Mouse (Mus musculus) spleen, adult 2 months (tissue): ENCODE measurements around the gene Lgi4. TPM values are rescaled to one million over a fixed set of nuclear protein-coding genes. Genes with fewer than 3 reads are reported as not detected.

Experiments
- DNase-seq, 2 experiments: peaks; one replicate each; pipeline versions ENCODE4 v3.0.0 to v3.0.0-alpha.2; 2012 to 2021; ENCODE audit warnings: low spot score in 2 of 2, low read depth in 1 of 2
- H3K27ac ChIP-seq: fragments of 200-500 bp; 2 replicates; pipeline ENCODE4 v1.5.1; 2012; ENCODE audit warnings: low read length, inconsistent platforms; ENCODE audit not compliant: insufficient read depth
- H3K27me3 ChIP-seq: fragments of 200-500 bp; 2 replicates; pipeline ENCODE4 v1.6.1; 2012; ENCODE audit warnings: mild to moderate bottlenecking, moderate library complexity, low read length, inconsistent platforms; ENCODE audit not compliant: control insufficient read depth, insufficient read depth
- H3K36me3 ChIP-seq: fragments of 200-500 bp; 2 replicates; pipeline ENCODE4 v1.6.1; 2012; ENCODE audit warnings: mild to moderate bottlenecking, low read length, inconsistent platforms; ENCODE audit not compliant: control insufficient read depth, insufficient read depth
- H3K4me1 ChIP-seq: fragments of 200-500 bp; 2 replicates; pipeline ENCODE4 v1.6.1; 2011; ENCODE audit warnings: inconsistent platforms; ENCODE audit not compliant: control insufficient read depth, insufficient read depth, insufficient read length
- H3K4me3 ChIP-seq: fragments of 200-500 bp; 2 replicates; pipeline ENCODE4 v1.5.1; 2011; ENCODE audit warnings: mild to moderate bottlenecking, inconsistent platforms; ENCODE audit not compliant: insufficient read depth, insufficient read length; ENCODE audit errors: extremely low read depth
- CTCF ChIP-seq: fragments of 200-500 bp; IDR thresholded peaks from 2 replicates; pipeline ENCODE4 v1.5.1; 2011; ENCODE audit warnings: mild to moderate bottlenecking, inconsistent platforms; ENCODE audit not compliant: insufficient read depth, insufficient read length, insufficient replicate concordance; ENCODE audit errors: extremely low read depth
- POLR2A ChIP-seq: fragments of 200-500 bp; IDR thresholded peaks from 2 replicates; pipeline ENCODE4 v1.6.1; 2011; ENCODE audit warnings: low read depth, low read length, inconsistent platforms
- WGBS: fragments of 180-500 bp; shearing (Covaris S2); methylation state at CpG from one replicate; pipeline ENCODE4 v1.1.7; 2018; 5-methylcytosine and 5-hydroxymethylcytosine counted together
- polyA plus RNA-seq: library from polyadenylated mRNA; depleted of rRNA; stranded (reverse); fragments of >200 nt; gene quantifications from 2 replicates; pipeline ENCODE4 v1.2.3, GENCODE M21; 2012

Lgi4 gene
- polyA plus RNA-seq, 1 experiment = 0.92 TPM

DNA sequence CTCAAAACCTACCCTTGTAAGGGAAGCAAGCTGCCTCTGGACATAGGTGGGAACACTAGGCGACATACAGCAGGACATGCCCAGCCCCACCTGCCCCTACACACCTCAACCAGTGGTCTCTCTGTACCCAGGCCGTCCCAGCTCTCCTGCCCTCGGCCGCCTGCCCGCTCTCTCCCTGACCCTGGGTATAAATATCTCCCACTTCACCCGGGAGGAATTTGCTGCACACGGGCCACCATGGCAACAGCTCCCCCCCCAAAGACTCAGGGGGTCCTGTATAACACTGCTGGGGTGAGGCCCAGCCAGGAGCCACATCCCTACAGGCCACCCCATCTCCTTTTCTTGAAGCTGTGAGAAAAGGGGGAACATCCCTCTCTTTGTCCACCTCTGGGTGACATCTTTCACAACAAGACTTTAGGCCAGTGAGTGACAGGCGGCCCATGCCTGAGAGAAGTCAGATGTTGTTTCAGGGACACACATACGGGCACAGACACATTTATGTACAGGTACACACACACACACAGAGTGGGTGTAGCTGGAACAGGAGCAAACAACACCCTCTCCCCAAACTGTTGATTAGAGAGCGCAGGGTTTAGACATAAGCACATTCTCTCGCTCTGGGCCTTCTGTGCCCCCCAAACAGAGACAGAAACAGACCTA is 4.4 kb upstream of the Lgi4 start:
- Histone ChIP-seq H3K27me3 (peaks cover 18% of the 10 kb centered on the region), H3K27ac (no peak overlapping the region), H3K36me3 (no peaks in the 10 kb centered on the region), H3K4me1 (peaks cover 6% of the 10 kb centered on the region; the same call in 1 of the 2 replicates), H3K4me3 (no peak overlapping the region)
- no peak for DNase-seq
- TF ChIP-seq POLR2A = no peak
- TF ChIP-seq CTCF = no peak
- 83% methylated on average over 11 of the region's 11 CpGs for WGBS

DNA sequence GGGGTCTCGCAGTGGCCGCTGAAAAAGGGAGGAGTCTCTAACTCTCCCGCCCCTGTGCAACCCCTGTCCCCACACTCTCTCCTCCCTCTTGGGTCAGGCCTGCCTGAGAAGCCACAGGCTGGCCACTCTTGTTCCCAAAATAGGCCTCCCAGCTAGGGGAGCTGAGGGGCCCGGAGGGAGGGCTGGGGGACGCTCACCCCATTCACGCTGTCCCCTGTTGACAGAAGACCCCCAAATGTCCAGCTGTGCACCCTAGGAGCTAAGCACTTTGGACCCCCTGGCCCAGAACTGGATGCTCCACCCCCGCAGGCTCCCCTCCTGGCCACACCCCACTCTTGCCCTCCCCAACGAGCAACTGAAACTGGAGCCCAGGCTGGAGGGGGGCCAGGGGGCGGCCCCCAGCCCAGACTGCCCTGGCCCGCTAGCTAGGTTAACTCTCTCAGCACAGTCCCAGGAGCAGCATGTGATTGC is 3.8 kb upstream of the Lgi4 start:
- Histone ChIP-seq H3K36me3 (no peaks in the 10 kb centered on the region), H3K27me3 (peaks cover 13% of the 10 kb centered on the region), H3K4me1 (peaks cover 4% of the 10 kb centered on the region; the same call in 1 of the 2 replicates), H3K4me3 (no peak overlapping the region), H3K27ac (no peak overlapping the region; the same call in 1 of the 2 replicates)
- DNase-seq = no peak
- TF ChIP-seq CTCF (no peak), POLR2A (no peak)
- WGBS = 50% methylated on average over 10 of the region's 10 CpGs

DNA sequence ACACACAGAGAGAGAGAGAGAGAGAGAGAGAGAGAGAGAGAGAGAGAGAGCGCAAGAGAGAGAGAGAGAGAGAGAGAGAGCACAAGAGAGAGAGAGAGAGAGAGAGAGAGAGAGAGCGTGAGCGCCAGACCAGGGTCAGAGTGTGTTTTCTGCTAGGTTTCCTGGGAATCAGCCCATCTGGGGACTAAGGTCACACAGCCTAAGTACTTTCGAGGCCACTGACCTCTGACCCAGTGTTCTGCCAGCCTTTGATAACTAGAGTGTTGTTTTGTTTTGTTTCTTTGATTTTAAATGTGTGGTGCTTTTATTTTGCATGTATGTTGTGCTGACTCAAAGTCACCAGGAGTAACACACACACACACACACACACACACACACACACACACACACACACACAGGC is 3.3 kb upstream of the Lgi4 start:
- Histone ChIP-seq H3K36me3 (no peaks in the 10 kb centered on the region), H3K27ac (no peak overlapping the region), H3K4me1 (peaks cover 4% of the 10 kb centered on the region; the same call in 1 of the 2 replicates), H3K27me3 (peaks cover 12% of the 10 kb centered on the region), H3K4me3 (no peak overlapping the region)
- no peak for TF ChIP-seq CTCF
- TF ChIP-seq POLR2A = no peak
- DNase-seq = no peak
- 81% methylated on average over 3 of the region's 4 CpGs for WGBS

DNA sequence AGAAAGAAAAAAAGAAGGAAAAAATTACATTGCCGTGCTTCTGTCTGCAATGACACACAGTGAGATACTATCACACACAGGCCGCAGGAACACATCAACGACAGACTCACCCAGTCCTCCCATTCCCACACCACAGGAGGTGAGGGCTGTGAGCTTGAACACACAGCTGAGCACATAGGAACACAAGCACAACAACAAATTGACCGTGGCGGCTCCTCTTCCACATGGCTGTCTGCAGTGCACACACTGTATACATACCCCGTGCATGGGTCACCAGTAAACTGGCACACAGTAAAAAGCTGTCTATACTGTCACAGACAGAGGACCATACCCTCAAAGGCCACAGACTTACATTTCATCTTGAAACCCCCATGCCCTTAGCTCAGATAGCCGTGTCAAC is 2.7 kb upstream of the Lgi4 start:
- H3K27me3 ChIP-seq = peaks cover 9% of the 10 kb centered on the region
- H3K4me3 ChIP-seq = no peak overlapping the region
- DNase-seq = no peak
- no peak for TF ChIP-seq POLR2A
- TF ChIP-seq CTCF = no peak
- no peaks in the 10 kb centered on the region for H3K36me3 ChIP-seq
- H3K4me1 ChIP-seq = peaks cover 4% of the 10 kb centered on the region; the same call in 1 of the 2 replicates
- no peak overlapping the region for H3K27ac ChIP-seq
- WGBS = 88% methylated on average over 7 of the region's 7 CpGs

DNA sequence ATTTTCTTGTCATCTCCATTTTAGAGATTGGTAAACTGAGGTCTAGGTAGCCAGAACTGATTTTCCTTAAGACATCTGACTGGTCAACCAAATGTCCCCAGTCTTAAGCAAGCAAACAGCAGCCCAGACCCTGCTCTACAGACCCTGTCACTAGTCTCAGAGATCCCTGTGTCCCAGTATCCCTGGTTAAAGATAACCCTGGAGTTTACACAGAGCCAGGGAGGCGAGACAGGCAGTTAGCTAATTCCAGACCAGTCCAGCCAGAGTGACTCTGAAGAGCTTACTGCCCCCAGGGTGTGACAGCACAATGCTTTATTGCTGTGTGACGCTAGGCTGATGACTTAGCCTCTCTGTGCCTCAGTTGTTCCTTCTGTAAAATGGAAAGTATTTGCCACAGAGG is 2.1 kb upstream of the Lgi4 start, which contains the start of gene Fxyd1:
TSS of gene Fxyd1 (minus strand) at position 129 of the 400 bp plus-strand sequence.
- Histone ChIP-seq H3K36me3 (no peaks in the 10 kb centered on the region), H3K27ac (no peak within 1 kb of the TSS), H3K4me1 (peaks cover 4% of the 10 kb centered on the region; the same call in 1 of the 2 replicates), H3K4me3 (no peak within 1 kb of the TSS), H3K27me3 (peaks cover 5% of the 10 kb centered on the region; the same call in 1 of the 2 replicates)
- WGBS = 87% methylated on average over 2 of the region's 2 CpGs
- DNase-seq = no peak
- TF ChIP-seq POLR2A = no peak
- no peak for TF ChIP-seq CTCF

DNA sequence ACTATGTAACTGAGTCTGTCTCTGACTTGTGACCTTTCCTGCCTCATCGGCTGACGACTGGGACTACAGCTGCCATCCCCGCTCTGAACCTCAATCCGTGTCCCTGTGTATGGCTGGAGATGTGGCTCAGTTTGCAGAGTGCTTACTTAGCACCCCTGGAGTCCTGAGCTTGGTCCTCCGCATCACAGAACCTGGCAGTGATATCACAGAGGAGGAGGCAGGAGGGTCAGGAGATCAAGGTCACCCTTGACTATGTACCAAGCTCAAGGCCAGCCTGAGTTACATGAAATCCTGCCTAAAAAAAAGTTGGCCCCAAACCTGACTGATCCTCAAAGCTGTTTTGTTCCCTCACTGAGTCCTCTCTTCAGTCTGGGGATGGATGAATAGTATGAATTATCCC is 1.4 kb upstream of the Lgi4 start:
- WGBS = 90% methylated on average over 5 of the region's 5 CpGs
- Histone ChIP-seq H3K4me3 (no peak overlapping the region), H3K4me1 (peaks cover 2% of the 10 kb centered on the region; the same call in 1 of the 2 replicates), H3K27ac (no peak overlapping the region), H3K36me3 (no peaks in the 10 kb centered on the region), H3K27me3 (peaks cover 1% of the 10 kb centered on the region; the same call in 1 of the 2 replicates)
- DNase-seq = no peak
- no peak for TF ChIP-seq CTCF

DNA sequence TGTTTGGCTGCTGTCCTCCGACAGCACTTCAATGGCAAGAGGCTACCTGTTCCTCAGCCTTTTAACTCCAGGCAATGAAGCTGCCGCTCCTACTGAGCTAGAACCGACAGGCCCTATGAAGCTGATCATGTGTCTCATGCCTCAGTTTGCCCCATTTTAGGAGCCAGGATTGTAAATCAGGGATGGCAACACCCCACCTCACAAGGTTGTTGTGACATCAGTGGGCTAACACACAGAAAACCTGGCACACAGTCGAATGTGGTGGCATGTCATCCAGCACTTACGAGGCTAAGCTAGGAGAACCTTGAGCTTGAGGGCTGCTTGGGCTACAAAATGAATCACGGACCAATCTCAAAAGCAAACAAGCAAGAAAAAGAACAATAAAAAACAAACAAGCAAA is 931 bp upstream of the Lgi4 start:
- Histone ChIP-seq H3K4me1 (peaks cover 2% of the 10 kb centered on the region; the same call in 1 of the 2 replicates), H3K36me3 (no peaks in the 10 kb centered on the region), H3K27ac (no peak overlapping the region), H3K27me3 (no peaks in the 10 kb centered on the region), H3K4me3 (no peak overlapping the region)
- no peak for TF ChIP-seq CTCF
- no peak for TF ChIP-seq POLR2A
- WGBS = 89% methylated on average over 6 of the region's 6 CpGs
- DNase-seq = no peak
